Mouse (Mus musculus): Measurements from ENCODE around the gene Hnf4a. TPM values are rescaled to one million over a fixed set of nuclear protein-coding genes. Genes with fewer than 3 reads are reported as not detected.

Gene Hnf4a
- total RNA-seq (2023) = not detected in 2 replicates

DNA sequence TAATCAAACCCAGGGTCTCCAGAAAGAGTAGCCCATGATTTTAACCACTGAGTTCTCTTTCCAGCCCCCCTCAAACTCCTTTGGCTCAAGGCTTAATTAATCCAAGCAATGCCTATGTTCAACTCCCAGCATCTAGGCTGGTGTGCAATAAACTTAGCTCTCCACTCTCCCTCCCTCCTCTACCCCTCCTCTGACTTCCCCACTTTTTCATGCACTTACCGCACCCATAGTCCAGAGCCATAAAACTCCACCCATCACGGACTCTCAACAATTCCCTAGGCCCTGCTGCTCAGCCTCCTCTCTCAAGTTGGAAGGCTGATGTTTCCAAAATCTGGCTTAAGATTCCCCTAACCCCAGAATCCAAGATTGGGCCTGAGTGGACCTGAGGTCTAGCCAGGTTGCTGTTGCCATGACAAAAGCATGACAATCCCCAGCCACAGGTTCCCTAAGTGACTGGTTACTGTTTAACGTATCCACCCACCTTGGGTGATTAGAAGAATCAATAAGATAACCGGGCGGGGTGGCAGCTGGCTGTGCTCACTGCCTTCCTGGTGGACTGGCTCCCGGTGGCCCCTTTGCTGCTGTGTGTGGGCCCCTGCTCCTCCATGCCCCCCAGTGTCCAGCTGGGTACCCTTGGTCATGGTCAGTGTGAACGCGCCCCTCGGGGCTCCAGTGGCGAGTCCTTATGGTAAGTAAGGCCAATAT is at the start of gene Hnf4a:
Hnf4a (plus strand) TSS at position 509 of the 705 bp plus-strand sequence.

DNA sequence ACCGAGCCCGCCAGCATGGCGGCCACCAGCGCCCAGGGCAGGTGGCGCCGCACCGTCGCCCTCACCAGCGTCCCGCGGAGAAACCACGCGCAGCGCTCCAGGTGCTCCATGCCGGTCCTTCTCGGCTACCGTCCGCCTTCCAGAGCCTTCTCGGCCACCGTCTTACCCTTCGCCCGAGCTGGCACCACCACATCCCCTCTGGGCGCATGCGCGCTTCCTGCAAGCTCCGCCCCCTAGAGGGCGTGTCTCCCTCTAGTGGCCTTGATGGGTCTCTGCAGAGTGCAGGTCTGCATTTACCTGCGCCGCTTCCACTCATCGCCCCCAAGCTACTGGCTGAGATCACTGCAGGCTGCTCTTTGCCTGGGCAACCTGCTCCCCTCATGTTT is 34.1 kb upstream of the Hnf4a start, which contains the start of gene Fitm2:
Fitm2 (minus strand) TSS at position 164 of the 386 bp plus-strand sequence.

GRCm38 (mm10) chr2:163492018-163492417 is 14.6 kb upstream of the Hnf4a start, which contains the start of gene R3hdml:
Gene R3hdml (plus strand): TSS chr2:163492318.

GRCm38 (mm10) chr2:163602101-163602971 is 95.7 kb downstream of the Hnf4a start, which contains the start of gene Ttpal:
Gene Ttpal (plus strand): TSS chr2:163602314.

Other genes with a start within 250 kb of the Hnf4a start
- not detected in 2 replicates for gene Jph2, start 108.8 kb upstream of the Hnf4a start, total RNA-seq (2023)
- 107 and 131 TPM in 2 replicates for gene Oser1, start 82.1 kb upstream of the Hnf4a start, total RNA-seq (2023)
- not detected in 2 replicates for gene Gdap1l1, start 68.3 kb upstream of the Hnf4a start, total RNA-seq (2023)
- gene Fitm2, start 34.2 kb upstream of the Hnf4a start, total RNA-seq (2023) = 0.66 and 1.0 TPM in 2 replicates
- not detected in 2 replicates for gene R3hdml, start 14.5 kb upstream of the Hnf4a start, total RNA-seq (2023)
- gene Ttpal, start 95.5 kb downstream of the Hnf4a start, total RNA-seq (2023) = 45.7 and 58.2 TPM in 2 replicates
- 431 and 484 TPM in 2 replicates for gene Serinc3, start 138.3 kb downstream of the Hnf4a start, total RNA-seq (2023)
- 15.7 and 16.7 TPM in 2 replicates for gene Pkig, start 151.6 kb downstream of the Hnf4a start, total RNA-seq (2023)
- 12.9 and 18.1 TPM in 2 replicates for gene Ada, start 243.4 kb downstream of the Hnf4a start, total RNA-seq (2023)

Measured in neutrophil, adult 65 days (primary cell).